Mouse (Mus musculus) ES-Bruce4 (cell line): Measurements from ENCODE around the gene Sox6.

Experiments used
- CTCF ChIP-seq: IDR thresholded peaks from one replicate; pipeline ENCODE4 v1.8.1; 2011; ENCODE audit warnings: low read depth, low read length
- POLR2A ChIP-seq: IDR thresholded peaks from one replicate; pipeline ENCODE4 v1.8.1; 2011; ENCODE audit warnings: low read length; ENCODE audit not compliant: insufficient read depth

GRCm38 (mm10) chr7:115686687-115687086 is 351.9 kb downstream of the Sox6 start:
- TF ChIP-seq POLR2A (no peak), CTCF (no peak)
